Mouse (Mus musculus) large intestine, adult 2 months (tissue): ENCODE measurements at regions not wholly inside any gene's neighbourhood (a gene's known extent, or its start where the extent isn't known, plus 50 kb on each side); places are given as distances from the start of the nearest gene placed in this dataset.

Experiments
- DNase-seq: peaks from one replicate; pipeline ENCODE4 v3.0.0-alpha.2; 2012; ENCODE audit warnings: low read depth, low spot score
- WGBS: fragments of 180-500 bp; shearing (Covaris S2); methylation state at CpG from one replicate; pipeline ENCODE4 v1.1.7; 2018; 5-methylcytosine and 5-hydroxymethylcytosine counted together

GRCm38 (mm10) chr3:61478861-61479584 is 113.3 kb upstream of the B430305J03Rik start:
- no peak for DNase-seq
- WGBS = 66% methylated on average over 3 of the region's 3 CpGs

GRCm38 (mm10) chr3:61475018-61475417 is 109.3 kb upstream of the B430305J03Rik start:
- 23% methylated on average over 2 of the region's 2 CpGs for WGBS
- DNase-seq = no peak

- 20% methylated on average over 3 of the region's 3 CpGs for WGBS
- DNase-seq = no peak
These were observed 101.4 kb upstream of the B430305J03Rik start for GRCm38 (mm10) chr3:61467158-61467557.

GRCm38 (mm10) chr3:61466641-61467040 is 100.9 kb upstream of the B430305J03Rik start:
- WGBS = 27% methylated on average over 2 of the region's 2 CpGs
- DNase-seq = no peak

GRCm38 (mm10) chr3:61460076-61460475 is 94.3 kb upstream of the B430305J03Rik start:
- no peak for DNase-seq

GRCm38 (mm10) chr3:61456598-61456997 is 90.8 kb upstream of the B430305J03Rik start:
- no peak for DNase-seq
- 88% methylated on average over 2 of the region's 2 CpGs for WGBS

- WGBS = 76% methylated on average over 2 of the region's 2 CpGs
- DNase-seq = no peak
These were observed 76.4 kb upstream of the B430305J03Rik start for GRCm38 (mm10) chr3:61442000-61442739.

GRCm38 (mm10) chr3:61441445-61441844 is 75.7 kb upstream of the B430305J03Rik start:
- DNase-seq = no peak

GRCm38 (mm10) chr3:61428713-61429112 is 63.0 kb upstream of the B430305J03Rik start:
- peak; percentile 25 for DNase-seq
- 18% methylated on average over 1 of the region's 1 CpGs for WGBS

More at GRCm38 (mm10) chr3:61441445-61441844, 75.7 kb upstream of the B430305J03Rik start:
- WGBS = 72% methylated on average over 4 of the region's 4 CpGs

- no peak for DNase-seq
- WGBS = 54% methylated on average over 5 of the region's 5 CpGs
These were observed 58.2 kb upstream of the B430305J03Rik start for GRCm38 (mm10) chr3:61423945-61424344.

GRCm38 (mm10) chr3:61419706-61420105 is 54.0 kb upstream of the B430305J03Rik start:
- no peak for DNase-seq
- 83% methylated on average over 3 of the region's 3 CpGs for WGBS

- WGBS = 62% methylated on average over 3 of the region's 3 CpGs
- no peak for DNase-seq
These were observed 52.3 kb upstream of the B430305J03Rik start for GRCm38 (mm10) chr3:61418096-61418495.
